Mouse (Mus musculus) limb, embryonic 10.5 days (tissue): ENCODE measurements around the gene Rusc2. TPM values are rescaled to one million over a fixed set of nuclear protein-coding genes. Genes with fewer than 3 reads are reported as not detected.

ENCODE experiments used
- DNase-seq: peaks from one replicate; pipeline ENCODE4 v3.0.0-alpha.2; 2017; ENCODE audit warnings: low spot score
- H3K27ac ChIP-seq: fragments of 300-500 bp; sonication (generic); 2 replicates; pipeline ENCODE4 v1.5.1; 2016; ENCODE audit warnings: mild to moderate bottlenecking
- H3K27me3 ChIP-seq: fragments of 300-500 bp; sonication (generic); 2 replicates; pipeline ENCODE4 v1.6.1; 2016; ENCODE audit warnings: low read depth, mild to moderate bottlenecking; ENCODE audit not compliant: poor library complexity, severe bottlenecking
- H3K36me3 ChIP-seq: fragments of 300-500 bp; sonication (generic); 2 replicates; pipeline ENCODE4 v1.6.1; 2016; ENCODE audit warnings: mild to moderate bottlenecking, moderate library complexity
- H3K4me1 ChIP-seq: fragments of 300-500 bp; sonication (generic); 2 replicates; pipeline ENCODE4 v1.6.1; 2016
- H3K4me3 ChIP-seq: fragments of 300-500 bp; sonication (generic); 2 replicates; pipeline ENCODE4 v1.5.1; 2016; ENCODE audit warnings: mild to moderate bottlenecking, moderate library complexity
- H3K9me3 ChIP-seq: fragments of 300-500 bp; sonication (generic); replicated peaks from 2 replicates; pipeline ENCODE4 v1.6.1; 2016; ENCODE audit warnings: mild to moderate bottlenecking
- WGBS: fragments of 180-500 bp; shearing (Covaris S2); methylation state at CpG from one replicate; pipeline ENCODE4 v1.1.7; 2016; 5-methylcytosine and 5-hydroxymethylcytosine counted together
- polyA plus RNA-seq: library from polyadenylated mRNA; unstranded; fragments of >200 nt; fragmentation: Nextera tagmentation; extraction: Ambion mirVana; gene quantifications from 2 replicates; pipeline ENCODE4 v1.2.1, GENCODE M21; 2016

The Rusc2 gene
- polyA plus RNA-seq, 1 experiment from 2014 or later: 5.8 TPM

DNA sequence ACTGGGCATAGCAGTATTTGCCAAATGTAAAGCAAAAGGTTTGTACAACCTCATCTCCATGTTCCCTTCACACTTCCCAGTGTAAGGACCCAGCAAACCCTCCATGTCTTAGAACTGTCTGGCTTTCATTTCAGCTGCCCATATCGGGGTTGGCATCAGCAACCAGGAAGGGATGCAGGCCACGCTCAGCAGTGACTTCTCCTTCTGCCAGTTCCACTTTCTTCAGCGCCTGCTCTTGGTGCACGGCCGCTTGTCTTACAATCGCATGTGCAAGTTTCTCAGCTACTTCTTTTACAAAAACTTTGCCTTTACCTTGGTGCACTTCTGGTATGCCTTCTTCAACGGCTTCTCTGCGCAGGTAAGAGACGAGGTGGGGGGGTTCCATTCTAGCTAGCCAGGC is 14.0 kb upstream of the Rusc2 start:
- no peak for DNase-seq
- WGBS: 90% methylated on average over 9 of the region's 9 CpGs
- H3K36me3 ChIP-seq: no peaks in the 10 kb centered on the region
- H3K4me1 ChIP-seq: no peaks in the 10 kb centered on the region
- peaks cover 7% of the 10 kb centered on the region; the same call in 1 of the 2 replicates for H3K27me3 ChIP-seq
- H3K9me3 ChIP-seq: no peaks in the 10 kb centered on the region
- H3K27ac ChIP-seq: no peak overlapping the region
- no peak overlapping the region for H3K4me3 ChIP-seq

DNA sequence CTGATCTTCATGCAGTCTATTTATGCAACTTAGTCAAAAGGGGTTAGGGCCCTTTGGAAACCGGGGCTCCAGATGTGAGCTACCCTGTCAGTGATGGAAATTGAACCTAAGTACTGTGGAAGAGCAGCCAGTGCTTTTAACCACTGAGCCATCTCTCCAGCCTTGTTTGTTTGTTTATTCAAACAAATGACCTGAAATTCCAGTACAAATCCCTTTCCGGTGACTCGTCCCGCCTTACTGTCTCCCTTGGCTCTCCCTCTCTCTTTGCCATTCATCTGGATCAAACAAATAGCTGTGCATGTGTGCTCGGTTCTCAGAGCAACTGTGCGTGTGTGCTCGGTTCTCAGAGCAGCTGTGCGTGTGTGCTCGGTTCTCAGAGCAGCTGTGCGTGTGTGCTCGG is 10.4 kb upstream of the Rusc2 start:
- no peak overlapping the region for H3K4me3 ChIP-seq
- no peak overlapping the region for H3K27ac ChIP-seq
- H3K4me1 ChIP-seq: no peaks in the 10 kb centered on the region
- 77% methylated on average over 11 of the region's 11 CpGs for WGBS
- H3K36me3 ChIP-seq: no peaks in the 10 kb centered on the region
- DNase-seq: no peak
- H3K9me3 ChIP-seq: no peaks in the 10 kb centered on the region
- peaks cover 7% of the 10 kb centered on the region; the same call in 1 of the 2 replicates for H3K27me3 ChIP-seq

DNA sequence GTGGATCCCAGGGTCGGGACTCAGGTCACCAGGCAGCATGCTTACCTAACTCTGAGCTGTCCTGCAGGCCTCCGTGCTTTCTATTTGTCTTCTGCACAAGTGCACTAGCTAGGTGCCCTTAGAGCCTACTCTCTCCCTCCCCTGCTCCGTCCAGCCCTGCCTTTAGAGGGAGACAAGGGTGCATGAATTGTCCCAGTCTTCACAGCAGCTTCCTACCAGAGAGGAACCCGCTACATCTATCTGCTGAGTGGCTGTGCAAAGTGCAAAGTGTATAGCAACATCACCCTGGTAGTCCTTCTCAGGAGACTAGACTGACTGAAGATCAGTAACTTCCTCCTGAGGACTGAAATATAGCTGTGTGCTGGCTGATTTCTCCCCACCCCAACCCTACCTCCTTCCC is 9.6 kb upstream of the Rusc2 start:
- Histone ChIP-seq H3K27me3 (peaks cover 7% of the 10 kb centered on the region; the same call in 1 of the 2 replicates), H3K4me3 (no peak overlapping the region), H3K9me3 (no peaks in the 10 kb centered on the region), H3K36me3 (no peaks in the 10 kb centered on the region), H3K4me1 (no peaks in the 10 kb centered on the region), H3K27ac (no peak overlapping the region)
- no peak for DNase-seq
- 76% methylated on average over 4 of the region's 4 CpGs for WGBS

DNA sequence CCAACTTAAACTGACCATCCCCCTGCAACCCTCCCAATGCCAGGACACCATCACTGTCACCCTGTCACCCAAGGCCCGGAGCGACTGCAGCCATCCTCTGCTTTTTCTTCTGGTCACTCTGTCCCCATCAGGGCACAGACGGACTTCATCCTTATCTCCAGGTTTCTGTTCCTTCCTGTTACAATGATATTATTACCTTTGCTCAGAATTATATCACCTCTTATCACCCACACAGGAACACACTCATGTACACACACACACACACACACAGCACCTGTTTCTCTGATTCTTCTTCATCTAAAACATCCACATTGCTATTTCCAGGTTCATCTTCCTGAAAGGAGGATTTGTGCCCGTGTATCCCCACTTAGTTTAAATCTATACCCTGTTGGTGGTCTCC is 7.5 kb upstream of the Rusc2 start:
- Histone ChIP-seq H3K9me3 (no peaks in the 10 kb centered on the region), H3K4me1 (no peaks in the 10 kb centered on the region), H3K4me3 (no peak overlapping the region), H3K27me3 (peaks cover 7% of the 10 kb centered on the region; the same call in 1 of the 2 replicates), H3K27ac (no peak overlapping the region), H3K36me3 (no peaks in the 10 kb centered on the region)
- no peak for DNase-seq
- 84% methylated on average over 4 of the region's 4 CpGs for WGBS

DNA sequence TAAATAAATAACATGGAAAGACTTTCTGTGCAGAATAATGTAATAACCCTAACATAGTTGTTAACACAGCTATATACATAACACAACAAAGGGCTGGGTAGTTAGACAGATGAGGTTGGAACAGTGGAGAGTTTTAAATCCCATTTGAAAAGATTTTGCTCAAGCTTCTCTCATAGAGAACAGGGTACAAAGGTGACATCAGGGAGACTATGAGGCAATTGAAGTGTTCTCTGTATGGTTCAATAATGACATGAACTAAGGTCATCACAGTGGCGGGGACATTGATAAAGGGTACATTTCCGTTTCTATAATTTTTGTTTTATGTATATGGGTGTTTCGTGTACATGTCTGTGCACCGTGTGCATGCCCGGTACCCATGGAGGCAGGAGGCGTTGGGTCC is 2.2 kb upstream of the Rusc2 start:
- no peak for DNase-seq
- Histone ChIP-seq H3K27ac (no peak overlapping the region), H3K4me3 (no peak overlapping the region), H3K27me3 (peaks cover 30% of the 10 kb centered on the region), H3K4me1 (peaks cover 15% of the 10 kb centered on the region), H3K36me3 (no peaks in the 10 kb centered on the region), H3K9me3 (no peaks in the 10 kb centered on the region)
- 92% methylated on average over 6 of the region's 6 CpGs for whole genome bisulfite sequencing

DNA sequence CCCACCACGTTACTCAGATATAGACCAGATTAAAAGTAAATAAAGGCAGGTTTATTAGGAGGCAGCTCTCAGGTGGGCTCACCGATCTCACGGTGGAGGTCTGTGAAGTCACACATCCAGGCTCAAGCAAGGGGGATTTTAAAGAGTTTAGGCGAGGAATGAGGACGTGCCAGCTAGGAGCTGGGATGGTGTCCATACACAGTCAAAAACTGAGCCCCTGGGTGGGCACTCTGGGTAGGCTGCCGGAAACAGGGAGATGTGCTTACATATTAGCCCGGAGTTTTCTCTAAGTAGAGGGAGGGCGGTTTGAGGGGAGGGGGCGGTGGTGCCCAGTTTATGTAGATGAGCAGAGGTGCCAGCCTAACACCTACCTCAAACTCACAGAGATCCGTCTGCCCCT is 828 bp upstream of the Rusc2 start:
- Histone ChIP-seq H3K4me1 (peaks cover 15% of the 10 kb centered on the region), H3K4me3 (peak overlapping the region; percentile 74), H3K27ac (no peak overlapping the region), H3K27me3 (peaks cover 30% of the 10 kb centered on the region), H3K36me3 (no peaks in the 10 kb centered on the region), H3K9me3 (no peaks in the 10 kb centered on the region)
- 42% methylated on average over 10 of the region's 10 CpGs for WGBS
- DNase-seq: no peak

DNA sequence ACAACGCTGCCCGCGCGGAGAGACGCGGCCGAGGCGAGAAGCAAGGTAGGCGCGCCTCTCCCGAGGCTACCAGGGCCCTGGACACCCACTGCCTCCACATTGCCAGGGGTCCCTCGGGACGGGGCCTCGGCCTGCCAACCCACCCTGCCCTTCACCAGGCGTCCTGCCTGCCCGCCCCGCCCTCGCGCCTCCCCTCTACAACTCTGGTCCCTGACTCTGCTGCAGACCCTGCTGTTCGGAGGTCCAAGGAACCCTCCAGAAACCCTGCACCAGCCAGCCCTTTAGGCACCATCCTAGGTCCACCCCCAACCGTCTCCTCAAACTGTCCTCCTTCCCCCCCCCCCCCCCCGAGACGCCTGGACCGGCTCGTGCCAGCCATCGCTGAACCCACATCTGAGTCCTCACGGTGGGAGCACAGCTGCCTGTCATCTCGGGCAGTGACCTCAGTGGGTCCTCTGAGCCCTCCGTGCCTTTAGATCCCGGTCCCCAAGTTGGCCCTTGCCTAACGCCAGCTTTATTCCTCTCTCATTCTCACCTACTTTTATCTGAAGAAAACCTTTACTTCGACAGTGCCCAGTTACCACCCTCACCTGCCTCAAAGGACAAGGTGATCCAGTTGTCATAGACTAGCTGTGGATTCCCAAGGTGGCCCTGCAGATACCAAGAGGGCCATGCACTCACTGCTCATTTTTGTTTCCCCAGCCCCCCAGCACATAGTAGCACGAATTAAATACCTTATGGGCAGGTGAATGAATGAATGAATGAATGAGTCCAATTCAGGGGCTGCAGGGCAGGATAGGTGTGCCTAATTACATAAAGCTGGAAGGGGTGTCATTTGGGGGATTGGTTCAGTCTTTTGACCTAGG is 609 bp downstream of the Rusc2 start:
- H3K4me3 ChIP-seq: peak overlapping the region; percentile 74
- peaks cover 30% of the 10 kb centered on the region for H3K27me3 ChIP-seq
- peaks cover 15% of the 10 kb centered on the region for H3K4me1 ChIP-seq
- DNase-seq: no peak
- WGBS: 8% methylated on average over 32 of the region's 33 CpGs
- H3K36me3 ChIP-seq: no peaks in the 10 kb centered on the region
- no peaks in the 10 kb centered on the region for H3K9me3 ChIP-seq
- peak overlapping the region; percentile 80 for H3K27ac ChIP-seq

DNA sequence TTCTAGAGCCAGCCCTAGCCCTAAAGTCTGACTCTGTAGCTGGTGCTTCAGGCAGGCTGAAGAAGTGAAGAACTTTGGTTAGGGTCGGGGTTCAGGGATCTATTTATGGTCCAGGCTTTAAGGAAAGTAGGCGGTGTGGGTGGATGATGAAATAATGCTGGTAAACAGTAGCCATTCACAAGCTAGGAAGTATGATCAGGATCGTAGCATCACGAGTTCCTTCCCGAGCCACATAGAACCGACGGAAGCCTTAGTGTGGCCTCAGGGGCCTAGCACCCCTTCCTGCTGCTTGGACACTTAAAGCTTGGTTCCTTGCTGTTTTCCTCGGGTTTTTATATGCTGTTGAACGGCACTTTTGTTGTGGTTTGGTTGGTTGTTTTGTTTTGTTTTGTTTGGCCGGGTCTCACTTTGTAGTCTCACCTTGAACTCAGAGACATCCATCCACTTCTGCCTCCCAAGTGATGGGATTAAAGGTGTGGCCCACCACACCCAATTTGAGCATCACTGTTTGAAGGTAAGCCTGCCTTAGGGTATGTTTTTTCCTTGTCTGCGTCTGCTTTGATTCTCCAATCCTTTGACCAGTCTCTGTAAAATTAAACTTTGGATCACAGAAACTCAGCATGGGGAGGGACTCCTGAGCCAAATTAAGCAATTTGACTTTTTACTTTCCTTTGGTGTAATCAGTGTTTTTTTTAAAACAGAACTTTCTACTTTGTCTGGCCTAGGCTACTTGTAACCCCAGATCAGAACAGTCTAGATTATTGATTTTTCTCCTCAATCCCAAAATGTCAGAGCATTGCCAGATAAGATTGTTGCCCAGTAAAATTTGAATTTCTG is 1.7 kb downstream of the Rusc2 start:
- WGBS: 78% methylated on average over 11 of the region's 11 CpGs
- Histone ChIP-seq H3K4me3 (no peak overlapping the region), H3K4me1 (peaks cover 15% of the 10 kb centered on the region), H3K36me3 (no peaks in the 10 kb centered on the region), H3K27me3 (peaks cover 30% of the 10 kb centered on the region), H3K27ac (no peak overlapping the region), H3K9me3 (no peaks in the 10 kb centered on the region)
- no peak for DNase-seq

DNA sequence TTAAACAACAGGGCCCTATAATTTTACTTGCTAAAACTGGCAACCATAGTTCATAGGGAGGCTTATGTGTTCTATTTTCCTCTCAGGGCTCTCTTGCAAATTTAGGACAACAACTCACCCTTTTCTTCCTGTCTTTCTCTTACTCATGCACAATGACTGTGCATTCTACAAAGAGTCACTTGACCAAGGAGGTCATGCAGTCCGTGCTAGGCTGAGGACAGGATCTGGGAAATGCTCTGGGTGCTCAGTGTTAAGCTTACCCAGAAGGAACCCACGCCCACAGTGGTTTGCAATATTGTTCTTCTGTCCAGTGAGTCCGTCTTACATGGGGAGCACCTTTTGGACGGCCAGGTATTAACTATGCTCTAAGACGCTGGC is 2.3 kb downstream of the Rusc2 start:
- no peak for DNase-seq
- H3K4me3 ChIP-seq: no peak overlapping the region
- H3K27me3 ChIP-seq: peaks cover 30% of the 10 kb centered on the region
- peaks cover 15% of the 10 kb centered on the region for H3K4me1 ChIP-seq
- H3K36me3 ChIP-seq: no peaks in the 10 kb centered on the region
- WGBS: 90% methylated on average over 5 of the region's 5 CpGs
- H3K9me3 ChIP-seq: no peaks in the 10 kb centered on the region
- no peak overlapping the region for H3K27ac ChIP-seq

DNA sequence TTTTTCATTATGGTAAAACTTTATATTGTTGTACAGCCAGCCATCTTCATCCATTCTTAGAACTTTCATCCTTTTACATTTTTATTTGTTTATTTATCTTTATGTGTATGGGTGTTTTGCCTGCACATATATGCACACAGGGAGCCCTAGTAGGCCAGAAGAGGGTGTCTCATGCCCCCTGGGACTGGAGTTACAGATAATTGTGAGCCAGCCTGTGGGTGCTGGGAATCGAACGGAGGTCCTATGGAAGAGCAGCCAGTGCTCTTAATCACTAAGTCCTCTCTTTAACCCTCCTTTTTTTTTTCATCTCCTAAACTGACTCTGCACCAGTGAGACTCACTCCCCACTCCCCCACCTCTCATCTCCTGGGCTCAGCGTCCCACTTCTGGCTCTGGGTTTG is 2.8 kb downstream of the Rusc2 start:
- Histone ChIP-seq H3K4me3 (no peak overlapping the region), H3K9me3 (no peaks in the 10 kb centered on the region), H3K36me3 (no peaks in the 10 kb centered on the region), H3K27me3 (peaks cover 30% of the 10 kb centered on the region), H3K27ac (no peak overlapping the region), H3K4me1 (peaks cover 15% of the 10 kb centered on the region)
- 89% methylated on average over 3 of the region's 3 CpGs for WGBS
- no peak for DNase-seq

DNA sequence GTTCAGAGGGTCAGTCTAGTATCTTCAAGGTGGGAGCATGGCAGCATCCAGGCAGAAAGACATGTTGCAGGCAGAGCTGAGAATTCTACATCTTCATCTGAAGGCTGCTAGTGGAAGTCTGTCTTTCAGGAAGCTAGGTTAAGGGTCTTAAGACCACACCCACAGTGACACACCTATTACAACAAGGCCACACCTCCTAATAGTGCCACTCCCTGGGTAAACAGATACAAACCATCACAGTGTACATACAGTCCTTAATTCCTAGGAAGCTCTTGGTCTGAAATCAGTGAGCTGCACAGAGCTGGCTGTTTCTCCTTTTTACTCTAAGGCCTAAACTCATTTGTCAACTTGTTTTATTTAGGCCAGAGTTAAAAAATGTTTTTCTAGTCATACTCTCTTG is 5.2 kb downstream of the Rusc2 start:
- peaks cover 14% of the 10 kb centered on the region for H3K4me1 ChIP-seq
- peaks cover 7% of the 10 kb centered on the region for H3K27me3 ChIP-seq
- H3K36me3 ChIP-seq: no peaks in the 10 kb centered on the region
- H3K9me3 ChIP-seq: no peaks in the 10 kb centered on the region
- DNase-seq: no peak
- H3K4me3 ChIP-seq: no peak overlapping the region
- H3K27ac ChIP-seq: no peak overlapping the region

DNA sequence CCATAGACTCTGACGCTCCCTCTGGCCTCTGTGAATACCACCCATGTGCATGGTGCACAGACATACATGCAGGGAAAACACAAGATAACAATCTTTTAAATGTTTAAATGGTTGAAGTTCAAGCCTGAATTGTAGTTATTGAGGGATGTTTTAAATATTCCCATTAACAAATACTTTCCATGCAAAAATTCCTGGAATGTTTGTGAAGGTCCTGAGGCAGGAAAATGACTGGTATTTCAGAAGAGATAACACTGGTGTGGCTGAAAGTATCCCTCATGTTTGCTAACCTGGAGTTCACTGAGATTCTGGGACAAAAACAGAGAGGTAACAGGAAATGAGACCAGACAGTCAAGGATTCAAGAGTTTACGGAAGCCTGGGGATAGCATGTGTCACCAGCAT is 7.6 kb downstream of the Rusc2 start:
- Histone ChIP-seq H3K4me1 (peaks cover 10% of the 10 kb centered on the region; the same call in 1 of the 2 replicates), H3K4me3 (no peak overlapping the region), H3K27me3 (no peaks in the 10 kb centered on the region), H3K27ac (no peak overlapping the region), H3K36me3 (no peaks in the 10 kb centered on the region), H3K9me3 (no peaks in the 10 kb centered on the region)
- no peak for DNase-seq
- 93% methylated on average over 2 of the region's 2 CpGs for WGBS

DNA sequence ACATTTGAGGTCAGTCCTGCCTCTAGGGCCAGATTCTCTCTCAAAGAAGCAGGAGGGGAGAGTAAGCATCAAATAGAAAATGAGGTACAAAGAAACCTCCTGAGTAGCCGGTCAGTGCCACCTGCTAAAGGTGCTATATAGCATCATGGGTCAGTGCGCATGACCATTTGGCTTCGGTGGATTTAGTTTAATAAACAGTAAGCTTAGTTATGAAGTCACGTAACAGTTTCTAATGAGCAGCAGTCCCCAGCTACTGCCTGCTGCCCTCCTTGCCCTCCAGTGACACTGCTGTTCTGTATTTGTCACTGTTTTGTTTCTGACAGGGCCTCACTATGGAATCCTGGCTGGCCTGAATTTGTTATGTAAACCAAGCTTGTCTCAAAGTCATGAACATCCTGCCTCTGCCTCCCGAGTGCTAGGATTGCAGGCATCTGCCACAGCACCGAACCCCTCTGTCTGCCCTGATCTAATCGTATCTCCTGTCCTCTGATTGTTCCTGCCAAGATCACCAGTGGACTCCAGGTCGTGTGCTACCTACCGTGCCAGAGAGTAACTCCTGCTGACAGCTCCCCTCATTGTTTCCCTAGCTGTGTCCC is 8.2 kb downstream of the Rusc2 start:
- no peaks in the 10 kb centered on the region for H3K27me3 ChIP-seq
- no peak overlapping the region for H3K4me3 ChIP-seq
- WGBS: 75% methylated on average over 9 of the region's 9 CpGs
- peaks cover 13% of the 10 kb centered on the region; the same call in 1 of the 2 replicates for H3K4me1 ChIP-seq
- no peaks in the 10 kb centered on the region for H3K9me3 ChIP-seq
- DNase-seq: no peak
- no peaks in the 10 kb centered on the region for H3K36me3 ChIP-seq
- no peak overlapping the region for H3K27ac ChIP-seq
